Mouse (Mus musculus): ENCODE results near the gene Clcnka. TPM values are rescaled to one million over a fixed set of nuclear protein-coding genes. Genes with fewer than 3 reads are reported as not detected.

Gene Clcnka
- total RNA-seq (2023): not detected

GRCm38 (mm10) chr4:141398545-141398944 lies at the start of gene Clcnka:
TSS of gene Clcnka (minus strand) at chr4:141398724.

GRCm38 (mm10) chr4:141444451-141445327 lies 46.2 kb upstream of the Clcnka start, which contains the start of gene Zbtb17:
TSS of gene Zbtb17 (plus strand) at chr4:141444654.

GRCm38 (mm10) chr4:141435974-141436373 lies 37.5 kb upstream of the Clcnka start, which contains the start of gene Srarp:
TSS of gene Srarp (minus strand) at chr4:141436105.

GRCm38 (mm10) chr4:141420192-141420829 lies 21.8 kb upstream of the Clcnka start, which contains the start of gene Hspb7:
TSS of gene Hspb7 (plus strand) at chr4:141420779.

GRCm38 (mm10) chr4:141415924-141416323 lies 17.4 kb upstream of the Clcnka start, which contains the start of gene Clcnkb:
TSS of gene Clcnkb (minus strand) at chr4:141416014.

GRCm38 (mm10) chr4:141367997-141368791 lies 30.3 kb downstream of the Clcnka start, which contains the start of gene Fam131c:
TSS of gene Fam131c (plus strand) at chr4:141368220.

Other genes with a start within 250 kb of the Clcnka start
- gene Rsg1, start 184.8 kb downstream of the Clcnka start, total RNA-seq (2023): 2.5 TPM
- gene Arhgef19, start 159.2 kb downstream of the Clcnka start, total RNA-seq (2023): not detected
- 0.89 TPM for gene Epha2, start 97.5 kb downstream of the Clcnka start, total RNA-seq (2023)
- not detected for gene Fam131c, start 30.5 kb downstream of the Clcnka start, total RNA-seq (2023)
- gene Clcnkb, start 17.3 kb upstream of the Clcnka start, total RNA-seq (2023): not detected
- gene Hspb7, start 22.1 kb upstream of the Clcnka start, total RNA-seq (2023): not detected
- not detected for gene Srarp, start 37.4 kb upstream of the Clcnka start, total RNA-seq (2023)
- 41.5 TPM for gene Zbtb17, start 45.9 kb upstream of the Clcnka start, total RNA-seq (2023)
- 57.6 TPM for gene Spen, start 139.9 kb upstream of the Clcnka start, total RNA-seq (2023)
- not detected for gene Fblim1, start 207.4 kb upstream of the Clcnka start, total RNA-seq (2023)
- not detected for gene Tmem82, start 219.9 kb upstream of the Clcnka start, total RNA-seq (2023)
- gene Slc25a34, start 225.1 kb upstream of the Clcnka start, total RNA-seq (2023): not detected

All from CD4-positive naive resting alpha-beta T cell, adult 57 days (primary cell).